Mouse (Mus musculus): ENCODE results near the gene Tdrkh. TPM values are rescaled to one million over a fixed set of nuclear protein-coding genes. Genes with fewer than 3 reads are reported as not detected.

The Tdrkh gene
- 10.1 and 12.2 TPM in 2 replicates for polyA plus RNA-seq (2015; fragmentation: Nextera tagmentation; extraction: Ambion mirVana)

GRCm38 (mm10) chr3:94413031-94413679 lies at the start of gene Tdrkh:
Tdrkh (plus strand) TSS chr3:94413273.
- H3K4me2 ChIP-seq (ENCODE audit: low read depth, low read length): peak within 1 kb of the TSS; percentile 95
- no peak within 1 kb of the TSS for H3K27ac ChIP-seq (ENCODE audit: low read length)
- H3K27me3 ChIP-seq (ENCODE audit: control insufficient read depth, insufficient read depth, low read length): no peaks in the 10 kb centered on the region
- peaks cover 4% of the 10 kb centered on the region; the same call in 1 of the 2 replicates for H3K4me1 ChIP-seq (ENCODE audit: control insufficient read depth, insufficient read depth, low read length)
- H3K4me3 ChIP-seq (ENCODE audit: low read length): peak within 1 kb of the TSS; percentile 62
- H3K9me3 ChIP-seq (replicated peaks; ENCODE audit: control insufficient read depth, low read length): no peaks in the 10 kb centered on the region
- WGBS: 9% methylated on average over 52 of the region's 52 CpGs
- H3K9ac ChIP-seq (ENCODE audit: low read length): peak within 1 kb of the TSS; percentile 65
- peak; percentile 99 for ATAC-seq (replicated peaks; ENCODE audit: extremely low read depth, insufficient read depth, low FRiP score)
- no peaks in the 10 kb centered on the region for H3K36me3 ChIP-seq (ENCODE audit: control insufficient read depth, insufficient read depth)

DNA sequence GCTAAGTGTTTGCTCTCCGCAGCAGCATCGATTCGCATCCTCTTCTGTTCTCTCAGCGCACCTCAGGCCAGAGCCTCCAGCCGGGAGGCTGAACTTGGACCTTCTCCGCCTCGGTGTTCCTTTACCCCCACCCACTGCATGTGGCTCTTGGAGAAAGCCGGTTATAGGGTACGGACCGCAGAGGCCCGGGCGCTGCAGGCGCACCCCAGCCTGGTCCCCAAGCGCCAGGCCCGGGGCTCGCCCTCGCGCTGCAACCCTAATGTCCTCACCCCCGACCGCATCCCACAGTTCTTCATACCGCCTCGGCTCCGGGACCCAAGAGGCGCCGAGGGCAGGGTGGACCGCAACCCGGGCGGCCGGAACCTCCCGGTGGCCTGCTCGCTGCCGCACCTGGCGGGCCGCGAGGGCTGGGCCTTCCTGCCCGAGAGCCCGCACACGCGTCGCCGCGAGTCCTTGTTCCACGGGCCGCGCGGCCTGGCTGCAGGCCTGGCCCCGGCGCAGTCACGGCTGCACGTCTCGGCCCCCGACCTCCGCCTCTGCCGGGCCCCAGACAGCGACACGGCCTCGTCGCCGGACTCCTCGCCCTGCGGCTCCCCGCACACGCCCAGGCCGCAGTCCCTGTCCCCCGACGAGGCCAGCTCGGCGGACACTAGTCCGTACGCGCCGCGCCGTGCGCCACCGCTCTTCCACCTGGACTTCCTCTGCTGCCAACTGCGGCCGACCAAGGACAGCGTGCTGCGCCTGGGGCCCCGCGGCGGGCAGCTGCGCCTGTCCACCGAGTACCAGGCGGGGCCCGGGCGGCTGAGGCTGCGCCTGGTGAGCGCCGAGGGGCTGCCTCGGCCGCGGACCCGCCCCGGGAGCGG lies 49.6 kb upstream of the Tdrkh start:
- peaks cover 40% of the 10 kb centered on the region for H3K27me3 ChIP-seq (ENCODE audit: control insufficient read depth, insufficient read depth, low read length)
- peak overlapping the region; percentile 79 for H3K9ac ChIP-seq (ENCODE audit: low read length)
- peak overlapping the region; percentile 52 for H3K4me3 ChIP-seq (ENCODE audit: low read length)
- 6% methylated on average over 86 of the region's 97 CpGs for WGBS
- H3K36me3 ChIP-seq (ENCODE audit: control insufficient read depth, insufficient read depth): no peaks in the 10 kb centered on the region
- H3K4me1 ChIP-seq (ENCODE audit: control insufficient read depth, insufficient read depth, low read length): peaks cover 3% of the 10 kb centered on the region; the same call in 1 of the 2 replicates
- H3K9me3 ChIP-seq (replicated peaks; ENCODE audit: control insufficient read depth, low read length): 0 out of 2 replicates have a peak, but pooled peaks cover 3% of the 10 kb centered on the region
- H3K27ac ChIP-seq (ENCODE audit: low read length): no peak overlapping the region
- peak overlapping the region; percentile 97 for H3K4me2 ChIP-seq (ENCODE audit: low read depth, low read length)
- peak; percentile 60; the same call in 1 of the 2 replicates for ATAC-seq (replicated peaks; ENCODE audit: extremely low read depth, insufficient read depth, low FRiP score)

- H3K4me3 ChIP-seq (ENCODE audit: low read length): peak overlapping the region; percentile 52
- 3% methylated on average over 23 of the region's 23 CpGs for whole genome bisulfite sequencing
- peaks cover 40% of the 10 kb centered on the region for H3K27me3 ChIP-seq (ENCODE audit: control insufficient read depth, insufficient read depth, low read length)
- H3K9ac ChIP-seq (ENCODE audit: low read length): peak overlapping the region; percentile 79
- H3K4me1 ChIP-seq (ENCODE audit: control insufficient read depth, insufficient read depth, low read length): peaks cover 3% of the 10 kb centered on the region; the same call in 1 of the 2 replicates
- 0 out of 2 replicates have a peak, but pooled peaks cover 3% of the 10 kb centered on the region for H3K9me3 ChIP-seq (replicated peaks; ENCODE audit: control insufficient read depth, low read length)
- H3K4me2 ChIP-seq (ENCODE audit: low read depth, low read length): peak overlapping the region; percentile 97
- H3K27ac ChIP-seq (ENCODE audit: low read length): no peak overlapping the region
- ATAC-seq (replicated peaks; ENCODE audit: extremely low read depth, insufficient read depth, low FRiP score): no peak
- H3K36me3 ChIP-seq (ENCODE audit: control insufficient read depth, insufficient read depth): no peaks in the 10 kb centered on the region
Measured at GRCm38 (mm10) chr3:94364154-94364526, 48.9 kb upstream of the Tdrkh start.

DNA sequence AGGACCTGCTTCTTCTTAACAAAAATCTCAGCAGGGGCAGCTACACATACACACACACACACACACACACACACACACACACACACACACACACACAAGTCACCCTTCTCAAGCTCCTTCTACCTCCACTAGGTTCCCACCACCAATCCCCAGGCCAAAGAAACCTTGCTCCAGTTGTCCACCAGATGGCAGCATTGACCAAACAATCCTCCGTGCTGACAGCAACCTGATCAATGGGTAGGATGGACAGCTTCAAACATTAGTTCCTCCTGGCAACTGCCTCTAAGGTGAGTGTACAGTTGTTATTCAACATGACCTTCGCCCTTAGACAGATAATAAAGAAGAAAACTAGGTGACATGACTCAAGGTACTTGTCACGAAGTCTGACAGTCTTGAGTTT lies 46.3 kb upstream of the Tdrkh start:
- 24% methylated on average over 3 of the region's 3 CpGs for WGBS
- no peaks in the 10 kb centered on the region for H3K36me3 ChIP-seq (ENCODE audit: control insufficient read depth, insufficient read depth)
- H3K27me3 ChIP-seq (ENCODE audit: control insufficient read depth, insufficient read depth, low read length): peaks cover 33% of the 10 kb centered on the region
- H3K4me2 ChIP-seq (ENCODE audit: low read depth, low read length): no peak overlapping the region
- peaks cover 10% of the 10 kb centered on the region for H3K4me1 ChIP-seq (ENCODE audit: control insufficient read depth, insufficient read depth, low read length)
- 0 out of 2 replicates have a peak, but pooled peaks cover 3% of the 10 kb centered on the region for H3K9me3 ChIP-seq (replicated peaks; ENCODE audit: control insufficient read depth, low read length)
- H3K4me3 ChIP-seq (ENCODE audit: low read length): no peak overlapping the region
- no peak for ATAC-seq (replicated peaks; ENCODE audit: extremely low read depth, insufficient read depth, low FRiP score)
- H3K9ac ChIP-seq (ENCODE audit: low read length): no peak overlapping the region
- no peak overlapping the region for H3K27ac ChIP-seq (ENCODE audit: low read length)

DNA sequence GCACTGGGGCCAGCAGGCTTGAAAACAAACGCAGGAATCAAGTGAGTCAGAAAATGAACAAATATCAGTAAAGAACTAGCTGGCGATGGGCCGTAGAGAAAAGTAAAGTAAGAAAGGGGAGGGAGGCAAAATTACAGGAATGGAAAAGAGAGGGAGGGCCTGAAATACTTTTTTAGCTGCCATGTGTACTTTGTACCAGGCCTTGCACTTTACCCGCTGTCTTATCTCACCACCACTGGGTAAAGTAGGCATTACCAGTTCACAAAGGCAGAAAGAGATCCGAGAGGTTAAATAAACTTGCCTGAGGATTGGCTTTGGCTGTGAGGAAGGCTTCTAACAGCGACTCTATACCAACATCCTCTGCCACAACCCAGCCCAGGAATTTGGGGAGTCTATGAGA lies 45.6 kb upstream of the Tdrkh start:
- no peak overlapping the region for H3K9ac ChIP-seq (ENCODE audit: low read length)
- peaks cover 25% of the 10 kb centered on the region for H3K27me3 ChIP-seq (ENCODE audit: control insufficient read depth, insufficient read depth, low read length)
- no peaks in the 10 kb centered on the region for H3K36me3 ChIP-seq (ENCODE audit: control insufficient read depth, insufficient read depth)
- H3K27ac ChIP-seq (ENCODE audit: low read length): no peak overlapping the region
- H3K4me1 ChIP-seq (ENCODE audit: control insufficient read depth, insufficient read depth, low read length): peaks cover 17% of the 10 kb centered on the region
- no peak overlapping the region for H3K4me2 ChIP-seq (ENCODE audit: low read depth, low read length)
- ATAC-seq (replicated peaks; ENCODE audit: extremely low read depth, insufficient read depth, low FRiP score): no peak
- 61% methylated on average over 6 of the region's 6 CpGs for WGBS
- no peak overlapping the region for H3K4me3 ChIP-seq (ENCODE audit: low read length)
- H3K9me3 ChIP-seq (replicated peaks; ENCODE audit: control insufficient read depth, low read length): 0 out of 2 replicates have a peak, but pooled peaks cover 3% of the 10 kb centered on the region

- no peak overlapping the region for H3K4me3 ChIP-seq (ENCODE audit: low read length)
- peaks cover 16% of the 10 kb centered on the region for H3K27me3 ChIP-seq (ENCODE audit: control insufficient read depth, insufficient read depth, low read length)
- 57% methylated on average over 6 of the region's 6 CpGs for WGBS
- H3K36me3 ChIP-seq (ENCODE audit: control insufficient read depth, insufficient read depth): no peaks in the 10 kb centered on the region
- no peaks in the 10 kb centered on the region for H3K9me3 ChIP-seq (replicated peaks; ENCODE audit: control insufficient read depth, low read length)
- H3K27ac ChIP-seq (ENCODE audit: low read length): no peak overlapping the region
- no peak overlapping the region for H3K9ac ChIP-seq (ENCODE audit: low read length)
- ATAC-seq (replicated peaks; ENCODE audit: extremely low read depth, insufficient read depth, low FRiP score): no peak
- H3K4me1 ChIP-seq (ENCODE audit: control insufficient read depth, insufficient read depth, low read length): peaks cover 26% of the 10 kb centered on the region
- no peak overlapping the region for H3K4me2 ChIP-seq (ENCODE audit: low read depth, low read length)
Measured at GRCm38 (mm10) chr3:94368631-94369030, 44.4 kb upstream of the Tdrkh start.

DNA sequence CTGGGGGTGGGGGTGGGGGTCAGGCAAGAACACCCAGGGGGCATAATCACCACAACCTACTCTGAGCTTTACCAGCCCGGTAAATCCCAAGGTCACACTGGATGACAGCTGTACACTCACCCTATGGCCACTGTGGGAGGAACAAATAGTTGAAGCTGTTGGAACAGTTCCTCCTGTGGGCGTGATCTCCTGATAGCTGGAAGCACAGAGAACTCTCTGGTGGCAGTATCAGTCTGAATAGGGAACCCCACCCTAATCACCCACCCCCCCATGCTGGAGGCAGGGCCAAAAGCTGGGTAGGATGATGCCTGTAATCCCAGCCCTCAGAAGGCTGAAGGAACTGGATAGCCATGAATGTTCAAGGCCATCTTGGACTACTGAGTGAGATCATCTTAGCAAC lies 43.4 kb upstream of the Tdrkh start:
- H3K9ac ChIP-seq (ENCODE audit: low read length): no peak overlapping the region
- ATAC-seq (replicated peaks; ENCODE audit: extremely low read depth, insufficient read depth, low FRiP score): no peak
- WGBS: 29% methylated on average over 2 of the region's 2 CpGs
- no peaks in the 10 kb centered on the region for H3K36me3 ChIP-seq (ENCODE audit: control insufficient read depth, insufficient read depth)
- H3K4me2 ChIP-seq (ENCODE audit: low read depth, low read length): no peak overlapping the region
- H3K27me3 ChIP-seq (ENCODE audit: control insufficient read depth, insufficient read depth, low read length): peaks cover 9% of the 10 kb centered on the region
- no peak overlapping the region for H3K27ac ChIP-seq (ENCODE audit: low read length)
- no peaks in the 10 kb centered on the region for H3K9me3 ChIP-seq (replicated peaks; ENCODE audit: control insufficient read depth, low read length)
- H3K4me3 ChIP-seq (ENCODE audit: low read length): no peak overlapping the region
- peaks cover 24% of the 10 kb centered on the region for H3K4me1 ChIP-seq (ENCODE audit: control insufficient read depth, insufficient read depth, low read length)

- peak; percentile 39 for ATAC-seq (replicated peaks; ENCODE audit: extremely low read depth, insufficient read depth, low FRiP score)
- Histone ChIP-seq H3K4me3 (ENCODE audit: low read length) (peak overlapping the region; percentile 11), H3K4me2 (ENCODE audit: low read depth, low read length) (peak overlapping the region; percentile 59), H3K9me3 (replicated peaks; ENCODE audit: control insufficient read depth, low read length) (no peaks in the 10 kb centered on the region), H3K36me3 (ENCODE audit: control insufficient read depth, insufficient read depth) (no peaks in the 10 kb centered on the region), H3K27me3 (ENCODE audit: control insufficient read depth, insufficient read depth, low read length) (no peaks in the 10 kb centered on the region), H3K4me1 (ENCODE audit: control insufficient read depth, insufficient read depth, low read length) (peaks cover 24% of the 10 kb centered on the region), H3K9ac (ENCODE audit: low read length) (peak overlapping the region; percentile 8), H3K27ac (ENCODE audit: low read length) (peak overlapping the region; percentile 14; the same call in 1 of the 2 replicates)
- 9% methylated on average over 11 of the region's 11 CpGs for WGBS
Measured at GRCm38 (mm10) chr3:94371637-94372036, 41.4 kb upstream of the Tdrkh start.

DNA sequence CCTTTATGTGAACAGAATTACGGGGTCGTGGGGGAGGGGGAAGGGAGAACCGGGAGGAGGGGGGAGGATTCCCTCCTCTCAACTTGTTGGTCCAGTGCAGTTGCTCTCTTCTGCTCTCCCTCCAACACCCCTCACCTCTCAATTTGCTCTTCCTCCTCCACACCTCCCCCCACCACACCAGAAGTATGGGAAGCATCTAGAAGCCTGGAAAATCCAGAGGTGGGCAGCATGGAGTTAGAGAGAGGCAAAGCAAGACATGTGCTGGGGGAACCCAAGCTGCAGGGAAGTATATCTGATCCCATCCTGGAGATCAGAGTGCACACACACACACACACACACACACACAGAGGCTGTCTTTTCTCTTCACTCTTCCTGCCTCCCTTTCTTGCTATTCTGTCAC lies 41.0 kb upstream of the Tdrkh start:
- H3K4me1 ChIP-seq (ENCODE audit: control insufficient read depth, insufficient read depth, low read length): peaks cover 24% of the 10 kb centered on the region
- no peak for ATAC-seq (replicated peaks; ENCODE audit: extremely low read depth, insufficient read depth, low FRiP score)
- peak overlapping the region; percentile 3; the same call in 1 of the 2 replicates for H3K27ac ChIP-seq (ENCODE audit: low read length)
- H3K9me3 ChIP-seq (replicated peaks; ENCODE audit: control insufficient read depth, low read length): no peaks in the 10 kb centered on the region
- H3K4me2 ChIP-seq (ENCODE audit: low read depth, low read length): peak overlapping the region; percentile 59
- no peaks in the 10 kb centered on the region for H3K27me3 ChIP-seq (ENCODE audit: control insufficient read depth, insufficient read depth, low read length)
- WGBS: 3% methylated on average over 3 of the region's 3 CpGs
- H3K36me3 ChIP-seq (ENCODE audit: control insufficient read depth, insufficient read depth): no peaks in the 10 kb centered on the region
- H3K4me3 ChIP-seq (ENCODE audit: low read length): peak overlapping the region; percentile 11; the same call in 1 of the 2 replicates
- H3K9ac ChIP-seq (ENCODE audit: low read length): peak overlapping the region; percentile 8

Measured in heart, embryonic 16.5 days (tissue).